Mouse (Mus musculus) intestine, embryonic 14.5 days (tissue): ENCODE results near the gene Apoe. TPM values are rescaled to one million over a fixed set of nuclear protein-coding genes. Genes with fewer than 3 reads are reported as not detected.

Experiments used
- ATAC-seq: fragments of 200-750 bp; cut with Nextera tagmentation; replicated peaks from 2 replicates; pipeline ENCODE4 v1.8.0; 2017; ENCODE audit warnings: low read depth, moderate number of reproducible peaks, moderate TSS enrichment, moderate library complexity; ENCODE audit not compliant: low FRiP score, low TSS enrichment
- DNase-seq: peaks from one replicate; pipeline ENCODE4 v3.0.0-alpha.2; 2018; ENCODE audit warnings: low spot score
- H3K27ac ChIP-seq: fragments of 300-500 bp; sonication (generic); 2 replicates; pipeline ENCODE4 v1.5.1; 2014; ENCODE audit warnings: low read depth, mild to moderate bottlenecking, control low read depth
- H3K27me3 ChIP-seq: fragments of 300-500 bp; sonication (generic); replicated peaks from 2 replicates; pipeline ENCODE4 v1.6.1; 2014; ENCODE audit warnings: low read length, control low read depth; ENCODE audit not compliant: control insufficient read depth, insufficient read depth
- H3K36me3 ChIP-seq: fragments of 300-500 bp; sonication (generic); 2 replicates; pipeline ENCODE4 v1.6.1; 2014; ENCODE audit warnings: low read length, control low read depth; ENCODE audit not compliant: control insufficient read depth, insufficient read depth
- H3K4me1 ChIP-seq: fragments of 300-500 bp; sonication (generic); replicated peaks from 2 replicates; pipeline ENCODE4 v1.6.1; 2014; ENCODE audit warnings: low read length, control low read depth, mixed read lengths; ENCODE audit not compliant: control insufficient read depth, insufficient read depth
- H3K4me2 ChIP-seq: fragments of 300-500 bp; sonication (generic); 2 replicates; pipeline ENCODE4 v1.6.1; 2014; ENCODE audit warnings: low read length
- H3K4me3 ChIP-seq: fragments of 300-500 bp; sonication (generic); 2 replicates; pipeline ENCODE4 v1.5.1; 2014; ENCODE audit warnings: low read depth, low read length, control low read depth, mixed read lengths
- H3K9ac ChIP-seq: fragments of 300-500 bp; sonication (generic); 2 replicates; pipeline ENCODE4 v1.6.1; 2014; ENCODE audit warnings: mild to moderate bottlenecking, low read length
- H3K9me3 ChIP-seq: fragments of 300-500 bp; sonication (generic); 2 replicates; pipeline ENCODE4 v1.6.1; 2016; ENCODE audit warnings: low read length, control low read depth; ENCODE audit not compliant: control insufficient read depth
- WGBS: fragments of 180-500 bp; shearing (Covaris S2); extraction: QIAGEN DNeasy Blood & Tissue Kit; methylation state at CpG from one replicate; pipeline ENCODE4 v1.1.7; 2014; 5-methylcytosine and 5-hydroxymethylcytosine counted together
- polyA plus RNA-seq: library from polyadenylated mRNA; unstranded; fragments of >200 nt; fragmentation: Nextera tagmentation; extraction: Ambion mirVana; gene quantifications from 2 replicates; pipeline ENCODE4 v1.2.1, GENCODE M21; 2014

Gene Apoe
- polyA plus RNA-seq, 1 experiment from 2014 or later: 233 TPM

DNA sequence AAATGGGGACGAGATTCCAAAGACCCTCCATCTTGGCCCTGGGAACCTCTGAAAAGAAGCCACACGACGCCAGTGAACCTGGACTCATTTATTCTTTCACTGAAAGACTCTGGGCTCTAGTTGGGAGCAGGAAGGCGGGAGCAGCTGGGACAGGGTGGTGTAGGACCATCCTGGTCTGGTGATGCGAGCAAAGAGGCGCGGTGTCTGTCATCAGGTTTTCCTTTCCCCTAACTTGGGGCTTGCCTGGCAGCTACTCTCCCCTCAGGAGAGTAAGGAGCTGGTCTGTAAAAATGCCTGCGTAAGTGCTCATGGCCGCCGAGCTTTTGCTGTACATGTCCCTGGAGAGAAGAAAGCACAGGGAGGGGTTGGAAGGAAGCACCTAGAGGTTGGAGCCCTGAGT, 27.5 kb downstream of the Apoe start:
- no peak overlapping the region for H3K9ac ChIP-seq
- H3K4me1 ChIP-seq: no peaks in the 10 kb centered on the region; the same call in 1 of the 2 replicates
- H3K9me3 ChIP-seq: no peaks in the 10 kb centered on the region
- ATAC-seq (no peak), DNase-seq (no peak)
- 72% methylated on average over 10 of the region's 10 CpGs for WGBS
- no peak overlapping the region for H3K4me2 ChIP-seq
- no peak overlapping the region for H3K27ac ChIP-seq
- no peak overlapping the region for H3K4me3 ChIP-seq
- H3K27me3 ChIP-seq: no peaks in the 10 kb centered on the region
- H3K36me3 ChIP-seq: no peaks in the 10 kb centered on the region

- no peaks in the 10 kb centered on the region for H3K36me3 ChIP-seq
- ATAC-seq (peak; percentile 69), DNase-seq (peak; percentile 89)
- H3K9me3 ChIP-seq: no peaks in the 10 kb centered on the region
- 0 out of 2 replicates have a peak overlapping the region, but pooled peaks have one; percentile 22 for H3K9ac ChIP-seq
- H3K4me3 ChIP-seq: no peak overlapping the region
- no peak overlapping the region; the same call in 1 of the 2 replicates for H3K27ac ChIP-seq
- 7% methylated on average over 10 of the region's 10 CpGs for WGBS
- H3K27me3 ChIP-seq: no peaks in the 10 kb centered on the region
- H3K4me1 ChIP-seq: peaks cover 6% of the 10 kb centered on the region
- H3K4me2 ChIP-seq: peak overlapping the region; percentile 35
Measured at GRCm38 (mm10) chr7:19668947-19669721, 29.9 kb downstream of the Apoe start.

- no peak overlapping the region for H3K4me3 ChIP-seq
- no peak overlapping the region for H3K27ac ChIP-seq
- H3K4me1 ChIP-seq: peaks cover 13% of the 10 kb centered on the region
- DNase-seq: no peak
- H3K9ac ChIP-seq: no peak overlapping the region
- WGBS: 87% methylated on average over 2 of the region's 2 CpGs
- H3K36me3 ChIP-seq: peaks cover 2% of the 10 kb centered on the region; the same call in 1 of the 2 replicates
- H3K27me3 ChIP-seq: no peaks in the 10 kb centered on the region
- no peak for ATAC-seq
- no peaks in the 10 kb centered on the region for H3K9me3 ChIP-seq
- no peak overlapping the region for H3K4me2 ChIP-seq
Measured at GRCm38 (mm10) chr7:19667434-19667833, 31.6 kb downstream of the Apoe start.

DNA sequence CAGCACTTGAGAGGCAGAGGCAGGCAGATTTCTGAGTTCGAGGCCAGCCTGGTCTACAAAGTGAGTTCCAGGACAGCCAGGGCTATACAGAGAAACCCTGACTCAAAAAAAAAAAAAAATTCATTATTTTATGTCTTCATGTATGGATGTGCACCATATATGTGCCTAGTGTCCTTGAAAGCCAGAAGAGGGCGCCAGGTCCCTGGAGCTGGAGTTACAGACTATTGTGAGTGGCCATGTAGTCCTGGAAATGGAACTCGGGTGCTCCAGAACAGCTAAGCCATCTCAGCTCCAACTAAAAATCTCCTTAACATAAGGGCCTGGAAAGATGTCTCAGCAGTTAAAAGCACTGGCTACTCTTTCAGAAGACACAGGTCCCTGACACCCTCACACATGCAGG, 32.2 kb downstream of the Apoe start:
- Histone ChIP-seq H3K27me3 (no peaks in the 10 kb centered on the region), H3K4me2 (no peak overlapping the region), H3K27ac (no peak overlapping the region), H3K36me3 (peaks cover 8% of the 10 kb centered on the region; the same call in 1 of the 2 replicates), H3K9me3 (no peaks in the 10 kb centered on the region), H3K4me3 (no peak overlapping the region), H3K4me1 (peaks cover 13% of the 10 kb centered on the region), H3K9ac (no peak overlapping the region)
- WGBS: 64% methylated on average over 3 of the region's 3 CpGs
- no peak for ATAC-seq
- no peak for DNase-seq

DNA sequence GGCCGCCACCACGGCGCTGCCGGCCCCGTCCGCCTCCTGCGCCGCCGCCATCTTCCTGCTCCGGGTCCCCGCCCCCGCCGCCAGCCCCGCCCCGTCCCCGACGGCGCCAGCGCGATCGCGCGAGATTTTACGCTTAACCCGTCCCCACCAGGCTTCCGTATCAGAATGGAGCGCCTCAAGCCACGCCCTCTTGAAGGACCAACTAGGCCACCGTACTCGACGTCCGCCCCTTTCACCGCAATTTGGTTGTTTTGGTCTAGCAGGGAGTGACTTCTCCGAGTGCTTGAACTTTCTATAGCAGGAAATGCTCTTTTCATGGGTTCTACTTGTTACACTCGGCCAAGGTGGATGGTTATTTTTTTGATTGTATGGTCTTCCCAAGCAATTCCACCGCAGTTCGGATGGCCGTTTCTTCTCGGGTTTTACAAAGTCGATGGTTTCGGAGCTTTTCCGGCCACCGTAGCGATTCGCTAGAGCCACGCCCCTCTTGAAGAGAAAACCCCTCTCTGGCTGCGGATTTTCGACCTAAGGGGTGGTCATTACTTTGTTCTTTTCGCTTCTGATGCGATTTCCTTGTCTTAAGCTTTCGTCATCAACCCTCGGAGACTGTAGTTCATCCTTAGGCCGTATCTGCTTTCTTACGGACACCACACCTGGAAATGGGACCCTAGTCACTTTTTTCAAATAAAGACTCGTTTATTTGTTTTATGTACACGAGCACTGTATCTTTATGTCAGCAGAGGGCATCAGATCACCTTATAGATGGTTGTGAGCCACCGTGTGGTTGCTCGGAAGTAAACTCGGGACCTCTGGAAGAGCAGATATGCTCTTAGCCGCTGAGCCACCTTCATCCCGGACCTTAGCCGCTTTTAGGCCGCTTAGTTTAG, 33.8 kb downstream of the Apoe start, which contains the start of gene Clptm1:
Gene Clptm1 (minus strand): TSS at position 79 of the 887 bp plus-strand sequence.
- ATAC-seq (peak; percentile 91), DNase-seq (peak; percentile 96)
- peaks cover 13% of the 10 kb centered on the region for H3K4me1 ChIP-seq
- H3K4me2 ChIP-seq: peak within 1 kb of the TSS; percentile 87
- peak within 1 kb of the TSS; percentile 92 for H3K27ac ChIP-seq
- H3K4me3 ChIP-seq: peak within 1 kb of the TSS; percentile 89
- peak within 1 kb of the TSS; percentile 91 for H3K9ac ChIP-seq
- peaks cover 13% of the 10 kb centered on the region; the same call in 1 of the 2 replicates for H3K36me3 ChIP-seq
- no peaks in the 10 kb centered on the region for H3K9me3 ChIP-seq
- no peaks in the 10 kb centered on the region for H3K27me3 ChIP-seq
- WGBS: under 1% methylated on average over 55 of the region's 63 CpGs

- WGBS: under 1% methylated on average over 37 of the region's 37 CpGs
- H3K27me3 ChIP-seq: no peaks in the 10 kb centered on the region
- H3K4me3 ChIP-seq: peak overlapping the region; percentile 89
- peak overlapping the region; percentile 87 for H3K4me2 ChIP-seq
- ATAC-seq (no peak; the same call in 1 of the 2 replicates), DNase-seq (no peak)
- H3K4me1 ChIP-seq: peaks cover 13% of the 10 kb centered on the region
- H3K27ac ChIP-seq: 0 out of 2 replicates have a peak overlapping the region, but pooled peaks have one; percentile 44
- peaks cover 19% of the 10 kb centered on the region; the same call in 1 of the 2 replicates for H3K36me3 ChIP-seq
- H3K9ac ChIP-seq: peak overlapping the region; percentile 91
- no peaks in the 10 kb centered on the region for H3K9me3 ChIP-seq
Measured at GRCm38 (mm10) chr7:19664455-19664954, 34.5 kb downstream of the Apoe start.

- WGBS: 11% methylated on average over 8 of the region's 8 CpGs
- Histone ChIP-seq H3K4me1 (peaks cover 13% of the 10 kb centered on the region), H3K27me3 (no peaks in the 10 kb centered on the region), H3K9ac (peak overlapping the region; percentile 91), H3K4me3 (peak overlapping the region; percentile 89), H3K36me3 (peaks cover 23% of the 10 kb centered on the region), H3K27ac (no peak overlapping the region), H3K9me3 (no peaks in the 10 kb centered on the region), H3K4me2 (peak overlapping the region; percentile 87)
- DNase-seq: no peak
- ATAC-seq: no peak
Measured at GRCm38 (mm10) chr7:19663940-19664339, 35.0 kb downstream of the Apoe start.

DNA sequence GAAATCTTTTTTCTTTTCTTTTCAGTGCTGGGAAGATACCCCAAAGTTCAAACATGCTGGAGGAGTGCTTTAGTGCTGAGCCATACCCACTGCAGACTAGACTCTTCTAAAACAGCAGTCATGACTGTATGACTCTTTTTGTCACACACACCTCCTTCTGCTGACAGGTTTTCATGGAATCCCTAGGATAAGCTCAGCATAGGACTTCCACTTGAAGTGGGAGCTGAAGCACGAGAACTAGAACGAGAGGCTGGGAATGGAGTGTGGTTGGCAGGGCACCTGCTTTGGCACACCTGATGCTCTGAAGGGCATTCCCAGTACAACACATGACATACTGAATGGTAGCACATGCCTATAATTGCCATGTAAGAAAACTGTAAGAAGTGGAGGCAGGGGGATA, 46.4 kb downstream of the Apoe start:
- Histone ChIP-seq H3K4me1 (no peaks in the 10 kb centered on the region), H3K9ac (no peak overlapping the region), H3K27ac (no peak overlapping the region), H3K4me3 (no peak overlapping the region), H3K9me3 (no peaks in the 10 kb centered on the region), H3K4me2 (no peak overlapping the region), H3K27me3 (no peaks in the 10 kb centered on the region), H3K36me3 (peaks cover 74% of the 10 kb centered on the region)
- WGBS: 88% methylated on average over 2 of the region's 2 CpGs
- ATAC-seq (no peak), DNase-seq (no peak)
